Mouse (Mus musculus) cortical plate, adult 2 months (tissue): ENCODE measurements around the gene Celf2.

Source experiments
- CTCF ChIP-seq: fragments of 200-500 bp; IDR thresholded peaks from 2 replicates; pipeline ENCODE4 v1.5.1; 2011; ENCODE audit warnings: mild to moderate bottlenecking, control low read depth, low read length; ENCODE audit not compliant: insufficient read depth; ENCODE audit errors: extremely low read depth
- POLR2A ChIP-seq: fragments of 200-500 bp; IDR thresholded peaks from 2 replicates; pipeline ENCODE4 v1.6.1; 2011; ENCODE audit warnings: mild to moderate bottlenecking, low read length, control low read depth; ENCODE audit not compliant: insufficient read depth; ENCODE audit errors: extremely low read depth

DNA sequence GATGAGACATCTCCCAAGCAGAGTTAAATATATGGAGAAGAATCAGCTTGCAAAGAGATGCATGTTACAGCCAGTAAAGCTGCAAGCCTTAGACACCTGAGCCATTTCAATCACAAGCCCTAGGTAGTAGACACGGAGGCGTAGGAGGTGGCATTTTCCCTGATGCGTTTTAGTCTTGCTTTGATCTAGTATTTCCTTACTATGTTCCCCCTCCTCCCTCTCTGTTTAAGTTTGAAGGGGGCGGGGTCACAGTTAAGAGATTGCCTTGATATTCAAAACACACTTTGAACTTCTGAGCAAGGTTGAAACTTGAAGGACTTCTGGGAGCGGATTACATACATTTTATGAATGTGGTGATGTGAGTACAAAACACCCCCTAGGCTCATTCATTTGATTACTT, 887.3 kb downstream of the Celf2 start:
- TF ChIP-seq CTCF (no peak), POLR2A (no peak)
